Mouse (Mus musculus) midbrain, embryonic 12.5 days (tissue): ENCODE measurements around the gene Zfp341. TPM values are rescaled to one million over a fixed set of nuclear protein-coding genes. Genes with fewer than 3 reads are reported as not detected.

ENCODE experiments used
- ATAC-seq: fragments of 200-750 bp; cut with Nextera tagmentation; 2 replicates; pipeline ENCODE4 v1.8.0; 2017; ENCODE audit warnings: low read depth, moderate TSS enrichment, moderate library complexity; ENCODE audit not compliant: low FRiP score
- H3K27ac ChIP-seq: fragments of 300-500 bp; sonication (generic); replicated peaks from 2 replicates; pipeline ENCODE4 v1.5.1; 2016; ENCODE audit warnings: mild to moderate bottlenecking
- H3K27me3 ChIP-seq: fragments of 300-500 bp; sonication (generic); 2 replicates; pipeline ENCODE4 v1.6.1; 2016; ENCODE audit warnings: mild to moderate bottlenecking
- H3K36me3 ChIP-seq: fragments of 300-500 bp; sonication (generic); 2 replicates; pipeline ENCODE4 v1.6.1; 2016
- H3K4me1 ChIP-seq: fragments of 300-500 bp; sonication (generic); 2 replicates; pipeline ENCODE4 v1.6.1; 2016
- H3K4me2 ChIP-seq: fragments of 300-500 bp; sonication (generic); replicated peaks from 2 replicates; pipeline ENCODE4 v1.6.1; 2016; ENCODE audit warnings: mild to moderate bottlenecking, moderate library complexity
- H3K4me3 ChIP-seq: fragments of 300-500 bp; sonication (generic); 2 replicates; pipeline ENCODE4 v1.5.1; 2016; ENCODE audit warnings: mild to moderate bottlenecking
- H3K9ac ChIP-seq: fragments of 300-500 bp; sonication (generic); replicated peaks from 2 replicates; pipeline ENCODE4 v1.6.1; 2016; ENCODE audit warnings: mild to moderate bottlenecking, moderate library complexity
- H3K9me3 ChIP-seq: fragments of 300-500 bp; sonication (generic); 2 replicates; pipeline ENCODE4 v1.6.1; 2016; ENCODE audit warnings: mild to moderate bottlenecking
- WGBS: fragments of 180-500 bp; shearing (Covaris S2); methylation state at CpG from one replicate; pipeline ENCODE4 v1.1.7; 2016; 5-methylcytosine and 5-hydroxymethylcytosine counted together
- polyA plus RNA-seq: library from polyadenylated mRNA; unstranded; fragments of >200 nt; fragmentation: Nextera tagmentation; extraction: Ambion mirVana; gene quantifications from 2 replicates; pipeline ENCODE4 v1.2.1, GENCODE M21; 2016

The Zfp341 gene
- polyA plus RNA-seq, 1 experiment from 2014 or later, result 1.4 TPM

- WGBS, result 76% methylated on average over 3 of the region's 3 CpGs
- Histone ChIP-seq H3K4me2 (no peak overlapping the region), H3K4me3 (no peak overlapping the region), H3K36me3 (no peaks in the 10 kb centered on the region), H3K9ac (no peak overlapping the region), H3K27me3 (no peaks in the 10 kb centered on the region), H3K27ac (no peak overlapping the region), H3K4me1 (peaks cover 38% of the 10 kb centered on the region), H3K9me3 (no peaks in the 10 kb centered on the region)
- no peak for ATAC-seq
These were observed 40.1 kb upstream of the Zfp341 start for GRCm38 (mm10) chr2:154572996-154573395.

GRCm38 (mm10) chr2:154574271-154574670 lies 38.8 kb upstream of the Zfp341 start:
- Histone ChIP-seq H3K4me2 (no peak overlapping the region), H3K27me3 (no peaks in the 10 kb centered on the region), H3K4me1 (peaks cover 27% of the 10 kb centered on the region), H3K36me3 (no peaks in the 10 kb centered on the region), H3K4me3 (no peak overlapping the region), H3K27ac (no peak overlapping the region), H3K9me3 (no peaks in the 10 kb centered on the region), H3K9ac (no peak overlapping the region)
- WGBS, result 57% methylated on average over 7 of the region's 7 CpGs
- ATAC-seq, result no peak

- H3K27me3 ChIP-seq, result no peaks in the 10 kb centered on the region
- peak overlapping the region; percentile 80 for H3K27ac ChIP-seq
- no peaks in the 10 kb centered on the region for H3K36me3 ChIP-seq
- peak overlapping the region; percentile 5; the same call in 1 of the 2 replicates for H3K4me2 ChIP-seq
- H3K9ac ChIP-seq, result no peak overlapping the region; the same call in 1 of the 2 replicates
- H3K9me3 ChIP-seq, result no peaks in the 10 kb centered on the region
- H3K4me3 ChIP-seq, result no peak overlapping the region
- peak; percentile 86 for ATAC-seq
- WGBS, result 23% methylated on average over 12 of the region's 12 CpGs
- H3K4me1 ChIP-seq, result peaks cover 22% of the 10 kb centered on the region
These were observed 36.0 kb upstream of the Zfp341 start for GRCm38 (mm10) chr2:154576876-154577743.

DNA sequence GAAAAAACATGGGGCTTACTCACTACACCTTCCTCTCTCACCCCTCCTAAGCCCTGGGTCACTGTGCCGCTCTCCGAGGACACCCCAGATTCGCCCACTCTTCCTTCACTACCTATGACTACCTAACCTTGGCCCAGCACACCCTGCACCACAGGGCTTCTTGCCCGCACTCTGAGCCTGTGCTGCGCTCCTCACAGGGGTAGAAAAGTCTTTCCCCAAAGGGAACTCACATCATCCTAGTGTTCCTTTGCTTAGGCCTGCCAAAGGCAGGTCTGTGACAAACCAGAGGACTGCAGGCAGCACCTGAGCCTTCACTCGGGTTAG lies 35.4 kb upstream of the Zfp341 start:
- H3K27me3 ChIP-seq, result no peaks in the 10 kb centered on the region
- no peaks in the 10 kb centered on the region for H3K36me3 ChIP-seq
- H3K27ac ChIP-seq, result peak overlapping the region; percentile 80
- no peaks in the 10 kb centered on the region for H3K9me3 ChIP-seq
- 44% methylated on average over 6 of the region's 6 CpGs for WGBS
- H3K4me3 ChIP-seq, result no peak overlapping the region
- no peak for ATAC-seq
- H3K4me1 ChIP-seq, result peaks cover 22% of the 10 kb centered on the region
- no peak overlapping the region for H3K4me2 ChIP-seq
- H3K9ac ChIP-seq, result no peak overlapping the region

GRCm38 (mm10) chr2:154580586-154580985 lies 32.5 kb upstream of the Zfp341 start:
- no peak overlapping the region for H3K9ac ChIP-seq
- WGBS, result 83% methylated on average over 8 of the region's 8 CpGs
- no peak overlapping the region for H3K4me2 ChIP-seq
- H3K27me3 ChIP-seq, result no peaks in the 10 kb centered on the region
- H3K36me3 ChIP-seq, result no peaks in the 10 kb centered on the region
- H3K4me1 ChIP-seq, result peaks cover 32% of the 10 kb centered on the region
- H3K9me3 ChIP-seq, result no peaks in the 10 kb centered on the region
- H3K4me3 ChIP-seq, result no peak overlapping the region
- ATAC-seq, result no peak
- H3K27ac ChIP-seq, result no peak overlapping the region

DNA sequence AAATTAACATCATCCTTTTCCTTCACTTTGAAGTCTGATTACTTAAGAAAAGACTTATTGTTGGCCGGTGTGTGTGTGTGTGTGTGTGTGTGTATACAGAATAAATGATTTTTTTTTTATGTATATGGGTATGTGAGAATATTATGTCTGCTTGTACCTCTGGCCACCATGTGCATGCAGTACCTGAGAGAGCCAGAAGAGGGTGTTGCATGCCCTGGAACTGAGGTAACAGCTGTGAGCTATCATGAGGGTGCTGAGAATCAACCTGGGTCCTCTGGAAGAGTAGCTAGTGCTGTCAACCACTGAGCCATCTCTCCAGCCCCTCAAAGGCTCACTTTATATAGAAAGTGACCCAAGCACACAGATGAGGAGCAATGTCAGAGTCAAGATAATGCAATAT lies 31.7 kb upstream of the Zfp341 start:
- Histone ChIP-seq H3K36me3 (0 out of 2 replicates have a peak, but pooled peaks cover 1% of the 10 kb centered on the region), H3K4me1 (peaks cover 29% of the 10 kb centered on the region), H3K9ac (no peak overlapping the region), H3K9me3 (0 out of 2 replicates have a peak, but pooled peaks cover under 1% of the 10 kb centered on the region), H3K27ac (no peak overlapping the region), H3K4me3 (no peak overlapping the region), H3K4me2 (no peak overlapping the region), H3K27me3 (no peaks in the 10 kb centered on the region)
- ATAC-seq, result no peak
- WGBS, result 87% methylated on average over 1 of the region's 1 CpGs

DNA sequence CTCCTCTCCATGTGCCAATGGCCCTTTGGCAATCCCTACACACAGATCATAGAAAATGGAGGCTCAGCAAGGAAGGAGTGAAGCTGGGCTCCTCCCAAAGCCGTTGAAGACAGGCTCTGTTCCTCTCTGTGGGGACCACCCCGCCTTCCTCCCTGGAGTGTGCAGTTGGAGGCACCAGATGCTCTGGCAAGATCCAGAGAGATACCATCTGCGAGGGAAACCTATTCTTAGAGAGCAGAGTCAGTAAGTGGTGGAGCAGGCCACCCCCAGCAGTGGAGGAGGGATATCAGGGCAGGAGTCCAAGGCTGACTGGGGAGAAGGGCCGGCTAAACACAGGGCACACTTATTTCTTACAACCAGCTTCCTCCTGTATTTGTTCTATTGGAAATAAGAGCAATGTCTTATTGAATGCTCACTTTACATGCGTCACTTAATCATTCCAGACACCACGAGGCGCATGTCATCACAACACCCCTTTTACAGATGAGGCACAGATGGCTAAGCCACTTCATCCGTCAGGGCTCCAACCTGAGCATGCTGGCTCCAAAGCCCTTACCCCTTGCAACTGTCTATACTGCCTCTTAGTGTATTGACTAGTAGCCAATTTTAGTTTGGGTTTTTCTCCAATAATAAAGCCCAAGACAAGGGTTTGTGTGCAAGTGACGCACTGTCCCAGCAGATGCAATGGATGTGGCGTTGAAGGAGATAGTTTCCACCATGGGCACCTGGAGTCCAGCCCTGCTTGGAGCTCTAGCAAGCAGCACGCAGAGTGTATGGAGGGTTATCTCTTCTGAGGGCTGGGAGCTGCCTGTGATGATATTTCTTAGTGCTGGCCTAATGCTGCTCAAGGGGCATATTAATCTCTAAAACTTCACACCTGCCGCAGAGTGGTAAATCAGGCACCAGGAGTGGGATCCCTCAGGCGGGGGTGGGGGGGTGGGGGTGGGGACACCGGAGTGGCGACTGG lies 28.9 kb upstream of the Zfp341 start:
- no peak overlapping the region for H3K9ac ChIP-seq
- peaks cover 13% of the 10 kb centered on the region; the same call in 1 of the 2 replicates for H3K4me1 ChIP-seq
- no peak overlapping the region for H3K4me2 ChIP-seq
- peak; percentile 47; the same call in 1 of the 2 replicates for ATAC-seq
- 71% methylated on average over 15 of the region's 15 CpGs for WGBS
- H3K27me3 ChIP-seq, result no peaks in the 10 kb centered on the region
- no peak overlapping the region for H3K4me3 ChIP-seq
- H3K9me3 ChIP-seq, result 0 out of 2 replicates have a peak, but pooled peaks cover 3% of the 10 kb centered on the region
- H3K27ac ChIP-seq, result no peak overlapping the region
- 0 out of 2 replicates have a peak, but pooled peaks cover 8% of the 10 kb centered on the region for H3K36me3 ChIP-seq

GRCm38 (mm10) chr2:154584931-154585601 lies 28.0 kb upstream of the Zfp341 start:
- Histone ChIP-seq H3K4me3 (no peak overlapping the region), H3K36me3 (0 out of 2 replicates have a peak, but pooled peaks cover 8% of the 10 kb centered on the region), H3K27ac (no peak overlapping the region), H3K9me3 (0 out of 2 replicates have a peak, but pooled peaks cover 3% of the 10 kb centered on the region), H3K4me2 (no peak overlapping the region), H3K27me3 (no peaks in the 10 kb centered on the region), H3K4me1 (peaks cover 13% of the 10 kb centered on the region; the same call in 1 of the 2 replicates), H3K9ac (no peak overlapping the region)
- ATAC-seq, result no peak; the same call in 1 of the 2 replicates
- 74% methylated on average over 17 of the region's 17 CpGs for WGBS

DNA sequence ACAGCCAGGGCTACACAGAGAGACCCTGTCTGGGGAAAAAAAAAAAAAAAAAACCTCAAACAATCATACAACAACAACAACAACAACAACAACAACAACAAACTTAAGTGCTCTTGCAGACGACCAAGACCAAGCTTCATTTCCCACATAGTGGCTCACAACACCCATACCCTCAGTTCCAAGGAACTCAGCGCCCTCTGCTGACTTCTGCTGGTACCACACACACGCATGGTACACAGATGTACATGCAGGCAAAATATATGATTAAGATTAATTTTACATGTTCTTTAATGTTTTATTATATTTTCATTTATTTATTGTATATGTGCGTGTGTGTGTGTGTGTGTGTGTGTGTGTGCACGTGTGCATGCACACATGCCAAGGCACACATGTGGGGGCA lies 26.7 kb upstream of the Zfp341 start:
- H3K27ac ChIP-seq, result no peak overlapping the region
- no peak overlapping the region for H3K4me2 ChIP-seq
- no peak overlapping the region for H3K4me3 ChIP-seq
- 0 out of 2 replicates have a peak, but pooled peaks cover 8% of the 10 kb centered on the region for H3K36me3 ChIP-seq
- 72% methylated on average over 5 of the region's 5 CpGs for WGBS
- 0 out of 2 replicates have a peak, but pooled peaks cover 3% of the 10 kb centered on the region for H3K9me3 ChIP-seq
- ATAC-seq, result no peak
- H3K27me3 ChIP-seq, result no peaks in the 10 kb centered on the region
- H3K4me1 ChIP-seq, result peaks cover 13% of the 10 kb centered on the region; the same call in 1 of the 2 replicates
- H3K9ac ChIP-seq, result no peak overlapping the region

DNA sequence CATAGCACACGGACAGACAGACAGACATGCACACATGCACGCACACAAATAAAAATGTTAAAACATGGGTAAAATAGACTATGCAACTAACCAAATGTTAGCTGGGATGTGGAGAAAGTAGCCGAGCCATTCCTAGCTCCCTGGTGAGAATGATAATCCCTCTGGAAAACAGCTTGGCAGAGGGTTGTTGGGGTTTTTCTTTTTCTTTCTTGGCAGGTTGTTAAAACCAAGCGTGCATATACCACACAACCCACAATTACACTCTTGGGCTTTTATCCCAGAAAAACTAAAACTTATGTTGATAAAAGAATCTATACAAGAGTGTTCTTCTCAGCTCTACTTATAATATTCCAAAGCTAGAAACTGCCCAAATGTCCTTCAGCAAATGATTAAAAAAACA lies 24.0 kb upstream of the Zfp341 start:
- Histone ChIP-seq H3K27ac (no peak overlapping the region), H3K9me3 (0 out of 2 replicates have a peak, but pooled peaks cover 3% of the 10 kb centered on the region), H3K36me3 (0 out of 2 replicates have a peak, but pooled peaks cover 8% of the 10 kb centered on the region), H3K4me2 (no peak overlapping the region), H3K27me3 (no peaks in the 10 kb centered on the region), H3K4me3 (no peak overlapping the region), H3K4me1 (peaks cover 10% of the 10 kb centered on the region; the same call in 1 of the 2 replicates), H3K9ac (no peak overlapping the region)
- no peak for ATAC-seq
- 77% methylated on average over 4 of the region's 4 CpGs for WGBS

- Histone ChIP-seq H3K9me3 (0 out of 2 replicates have a peak, but pooled peaks cover 3% of the 10 kb centered on the region), H3K27ac (no peak overlapping the region), H3K4me2 (no peak overlapping the region), H3K27me3 (no peaks in the 10 kb centered on the region), H3K36me3 (0 out of 2 replicates have a peak, but pooled peaks cover 8% of the 10 kb centered on the region), H3K4me3 (no peak overlapping the region), H3K9ac (no peak overlapping the region), H3K4me1 (no peaks in the 10 kb centered on the region)
- 88% methylated on average over 3 of the region's 3 CpGs for WGBS
- ATAC-seq, result no peak
These were observed 21.9 kb upstream of the Zfp341 start for GRCm38 (mm10) chr2:154591239-154591638.
